Mouse (Mus musculus) ES-Bruce4 (cell line): ENCODE measurements around the gene Lin28a. TPM values are rescaled to one million over a fixed set of nuclear protein-coding genes. Genes with fewer than 3 reads are reported as not detected.

ENCODE experiments used
- H3K27ac ChIP-seq: 2 replicates; pipeline ENCODE4 v1.5.1; 2012; ENCODE audit warnings: low read length, inconsistent platforms; ENCODE audit not compliant: insufficient read depth
- H3K27me3 ChIP-seq: 2 replicates; pipeline ENCODE4 v1.6.1; 2012; ENCODE audit warnings: mild to moderate bottlenecking, low read length, inconsistent platforms; ENCODE audit not compliant: control insufficient read depth, poor library complexity, insufficient read depth, severe bottlenecking
- H3K36me3 ChIP-seq: 2 replicates; pipeline ENCODE4 v1.6.1; 2012; ENCODE audit warnings: inconsistent platforms, mild to moderate bottlenecking, low read length, moderate library complexity; ENCODE audit not compliant: control insufficient read depth, poor library complexity, insufficient read depth, severe bottlenecking
- H3K4me1 ChIP-seq: one replicate; pipeline ENCODE4 v1.8.1; 2011; ENCODE audit warnings: low read length; ENCODE audit not compliant: control insufficient read depth, insufficient read depth
- H3K4me3 ChIP-seq: 2 replicates; pipeline ENCODE4 v1.5.1; 2011; ENCODE audit warnings: low read depth, mild to moderate bottlenecking, low read length
- H3K9ac ChIP-seq: 2 replicates; pipeline ENCODE4 v1.6.1; 2012; ENCODE audit warnings: low read depth, mild to moderate bottlenecking, inconsistent platforms; ENCODE audit not compliant: poor library complexity, severe bottlenecking
- H3K9me3 ChIP-seq: replicated peaks from 2 replicates; pipeline ENCODE4 v1.6.1; 2012; ENCODE audit warnings: mild to moderate bottlenecking, low read length, inconsistent platforms; ENCODE audit not compliant: control insufficient read depth, poor library complexity, insufficient read depth, severe bottlenecking
- CTCF ChIP-seq: IDR thresholded peaks from one replicate; pipeline ENCODE4 v1.8.1; 2011; ENCODE audit warnings: low read depth, low read length
- EP300 ChIP-seq: IDR thresholded peaks from 2 replicates; pipeline ENCODE4 v1.6.1; 2011; ENCODE audit warnings: low read depth, low read length; ENCODE audit not compliant: insufficient read depth
- POLR2A ChIP-seq: IDR thresholded peaks from one replicate; pipeline ENCODE4 v1.8.1; 2011; ENCODE audit warnings: low read length; ENCODE audit not compliant: insufficient read depth
- polyA plus RNA-seq: library from polyadenylated mRNA; stranded (reverse); fragments of >200 nt; gene quantifications from 2 replicates; pipeline ENCODE4 v1.2.4, GENCODE M21; 2011; ENCODE audit warnings: low read depth; ENCODE audit not compliant: missing spikeins, insufficient read depth, insufficient read length

The Lin28a gene
- polyA plus RNA-seq, 1 experiment: 217 TPM

DNA sequence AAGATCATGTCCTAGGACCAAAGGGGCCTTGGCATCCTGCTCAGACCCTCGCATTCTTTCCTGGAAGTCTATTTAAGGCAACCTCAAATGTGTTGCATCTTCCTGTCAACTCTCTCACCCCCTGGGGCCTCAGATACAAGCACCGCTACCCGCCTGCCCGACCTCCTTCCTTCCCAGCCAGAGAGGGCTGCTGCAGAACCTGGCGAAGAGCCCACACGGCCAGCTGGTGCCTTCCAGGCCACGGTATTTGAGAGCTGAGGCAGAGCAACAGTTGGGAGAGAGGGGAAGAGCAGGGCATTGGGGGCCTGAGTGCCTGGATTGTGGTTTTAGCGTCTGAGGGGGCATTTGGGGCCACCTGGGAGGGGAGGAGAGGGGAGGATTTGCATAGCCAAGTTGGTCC, 33.9 kb upstream of the Lin28a start:
- TF ChIP-seq EP300 (no peak), CTCF (no peak), POLR2A (no peak)
- Histone ChIP-seq H3K27me3 (no peaks in the 10 kb centered on the region), H3K36me3 (no peaks in the 10 kb centered on the region), H3K4me1 (peaks cover 3% of the 10 kb centered on the region), H3K4me3 (no peak overlapping the region), H3K9me3 (no peaks in the 10 kb centered on the region), H3K27ac (no peak overlapping the region), H3K9ac (no peak overlapping the region)

GRCm38 (mm10) chr4:134051912-134052311, 33.3 kb upstream of the Lin28a start:
- Histone ChIP-seq H3K27me3 (no peaks in the 10 kb centered on the region), H3K9me3 (no peaks in the 10 kb centered on the region), H3K4me3 (no peak overlapping the region), H3K36me3 (no peaks in the 10 kb centered on the region), H3K27ac (no peak overlapping the region), H3K4me1 (no peaks in the 10 kb centered on the region), H3K9ac (no peak overlapping the region)
- no peak for TF ChIP-seq POLR2A
- TF ChIP-seq CTCF: no peak
- TF ChIP-seq EP300: no peak

DNA sequence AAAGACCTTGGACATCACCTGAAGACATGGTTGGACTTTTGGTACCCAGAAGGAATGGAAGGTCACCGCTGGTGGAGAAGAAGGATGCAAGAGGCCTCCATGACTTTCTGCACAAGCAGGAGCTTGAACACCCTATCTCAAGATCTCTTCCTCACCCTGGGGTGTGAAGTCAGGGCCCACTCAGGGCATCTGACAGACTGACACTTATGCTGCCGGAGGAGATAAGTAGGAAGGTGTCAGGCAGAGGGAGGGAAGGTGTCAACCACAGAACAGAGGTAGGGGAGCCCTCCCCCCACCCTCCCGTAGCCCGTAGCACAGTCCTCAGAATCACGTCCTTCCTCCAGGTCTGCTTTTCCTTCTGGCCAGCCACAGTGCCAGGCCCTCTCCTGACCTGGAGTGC, 29.0 kb upstream of the Lin28a start:
- Histone ChIP-seq H3K9me3 (no peaks in the 10 kb centered on the region), H3K4me3 (no peak overlapping the region), H3K27ac (no peak overlapping the region), H3K27me3 (no peaks in the 10 kb centered on the region), H3K4me1 (no peaks in the 10 kb centered on the region), H3K36me3 (no peaks in the 10 kb centered on the region), H3K9ac (no peak overlapping the region)
- TF ChIP-seq CTCF (no peak), EP300 (no peak), POLR2A (no peak)

DNA sequence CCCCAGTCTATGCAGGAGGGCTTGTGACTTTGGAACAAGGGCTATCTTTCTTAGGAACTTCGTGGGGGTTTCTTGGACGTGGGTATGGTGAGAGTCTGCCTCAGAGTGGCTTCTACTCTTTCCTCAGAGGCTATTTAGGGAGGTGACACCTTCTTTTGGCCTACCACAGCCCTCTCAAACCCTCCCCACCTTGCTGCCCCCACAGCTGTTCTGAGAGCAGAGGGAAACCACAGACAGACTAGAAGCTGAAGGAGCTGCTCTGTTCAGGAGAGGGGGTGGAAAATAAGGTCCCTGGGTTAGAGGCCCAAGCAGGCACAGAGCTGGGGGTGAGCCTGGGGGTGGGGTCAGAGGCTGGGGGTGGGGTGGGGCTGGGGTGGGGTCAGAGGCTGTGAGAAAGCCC, 24.4 kb upstream of the Lin28a start:
- Histone ChIP-seq H3K27ac (no peak overlapping the region), H3K36me3 (no peaks in the 10 kb centered on the region)

GRCm38 (mm10) chr4:134041317-134042123, 22.9 kb upstream of the Lin28a start:
- Histone ChIP-seq H3K9ac (no peak overlapping the region), H3K27ac (no peak overlapping the region), H3K27me3 (no peaks in the 10 kb centered on the region), H3K4me1 (peaks cover 2% of the 10 kb centered on the region), H3K36me3 (no peaks in the 10 kb centered on the region), H3K9me3 (no peaks in the 10 kb centered on the region), H3K4me3 (no peak overlapping the region)
- no peak for TF ChIP-seq CTCF
- TF ChIP-seq POLR2A: no peak
- no peak for TF ChIP-seq EP300

More for the DNA sequence above, 24.4 kb upstream of the Lin28a start:
- H3K9me3 ChIP-seq: no peaks in the 10 kb centered on the region
- no peak overlapping the region for H3K4me3 ChIP-seq
- no peaks in the 10 kb centered on the region for H3K27me3 ChIP-seq
- no peak for TF ChIP-seq POLR2A
- no peak for TF ChIP-seq CTCF
- TF ChIP-seq EP300: no peak
- no peak overlapping the region for H3K9ac ChIP-seq
- H3K4me1 ChIP-seq: peaks cover 2% of the 10 kb centered on the region

DNA sequence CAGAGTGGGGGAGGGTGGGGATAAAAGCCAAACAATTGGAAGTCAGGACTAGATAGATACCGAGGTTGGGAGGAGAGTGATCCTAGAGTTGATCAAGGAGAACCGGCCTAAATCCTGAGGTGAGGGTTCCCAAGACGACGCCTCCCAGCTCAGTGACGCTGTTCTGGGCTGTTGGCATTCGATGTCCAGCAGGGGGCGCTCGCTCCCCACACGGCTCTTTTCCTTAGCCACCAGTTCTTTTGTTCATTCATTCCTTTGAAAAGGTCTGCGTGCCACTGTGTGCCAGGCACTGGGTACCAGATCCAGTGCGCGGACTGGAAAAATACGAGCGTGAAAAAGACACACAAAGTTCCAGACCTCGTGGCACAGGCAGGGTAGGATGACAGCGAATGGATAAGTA, 17.3 kb upstream of the Lin28a start:
- H3K27me3 ChIP-seq: no peaks in the 10 kb centered on the region
- H3K4me3 ChIP-seq: no peak overlapping the region
- no peaks in the 10 kb centered on the region for H3K4me1 ChIP-seq
- peaks cover under 1% of the 10 kb centered on the region; the same call in 1 of the 2 replicates for H3K9me3 ChIP-seq
- H3K27ac ChIP-seq: no peak overlapping the region
- H3K9ac ChIP-seq: no peak overlapping the region
- TF ChIP-seq EP300 (no peak), CTCF (peak; percentile 95)
- H3K36me3 ChIP-seq: no peaks in the 10 kb centered on the region
